8 mouse cellular contexts compared by ENCODE assay signal in the genomic region with DNA sequence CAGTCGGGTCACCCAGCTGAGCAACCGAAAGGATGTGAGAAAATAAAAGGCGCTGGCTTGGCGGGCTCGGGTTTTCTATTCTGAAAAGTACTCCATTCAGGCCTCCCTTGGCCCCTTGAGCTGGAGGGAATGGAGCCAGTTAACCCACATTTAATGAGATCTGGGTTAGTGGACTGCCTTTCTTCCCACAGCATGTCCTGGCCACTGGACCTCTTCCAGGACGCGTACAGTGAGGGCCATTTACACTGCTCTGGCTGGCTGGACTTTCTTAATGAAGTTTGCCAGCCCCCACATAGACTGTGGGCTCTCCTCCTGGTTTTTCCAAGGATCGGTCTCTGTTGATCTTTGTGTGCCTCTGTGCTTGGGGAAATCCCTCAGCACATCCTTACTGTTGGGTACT. TPM values are rescaled to one million over a fixed set of nuclear protein-coding genes. Genes with fewer than 3 reads are reported as not detected.
DNase-seq lines count a peak whose midpoint lies in the region; ATAC-seq and TF ChIP-seq lines count a peak whose summit lies in the region.

No protein-coding gene starts in this region.

- no peak for DNase-seq in heart, embryonic 10.5 days (ENCODE audit: low spot score)
- no peak for DNase-seq in heart, adult 8-10 months (ENCODE audit: low spot score)
- peak; percentile 95 for DNase-seq in brain, embryonic 14.5 days (ENCODE audit: low read depth)
- DNase-seq in heart, postnatal 10 days = peak; percentile 45 to 55
- DNase-seq in left cerebral cortex, postnatal 25 days (ENCODE audit: low spot score in 2 of 2) = peak; percentile 26 to 51
- DNase-seq in c-Kit-positive CD71-positive TER-119-positive erythroid progenitor cells, embryonic 14.5 days (ENCODE audit: low spot score) = no peak
- DNase-seq in liver = no peak

- H3K9me3 ChIP-seq in heart, embryonic 10.5 days = no peaks in the 10 kb centered on the region

- TF ChIP-seq CTCF in brain, embryonic 14.5 days (IDR thresholded peaks at IDR 0.05; ENCODE audit: borderline replicate concordance, extremely low read depth, insufficient read depth, insufficient read length) = no peak

- no peaks in the 10 kb centered on the region for H3K36me3 ChIP-seq in heart, embryonic 10.5 days

- 71% methylated on average over 8 of the region's 8 CpGs for WGBS in heart, embryonic 10.5 days

- intact Hi-C loops in heart, postnatal 10 days (cut with DNase I) = no loop called here
- intact Hi-C loops in left cerebral cortex, postnatal 25 days (cut with DNase I) = no loop called here

- H3K4me3 ChIP-seq in heart, embryonic 10.5 days = no peak overlapping the region

- no peak for ATAC-seq in erythroid progenitor cell, adult 5-6 weeks (replicated peaks; ENCODE audit: low FRiP score, poor library complexity, severe bottlenecking)

- H3K27ac ChIP-seq in heart, embryonic 10.5 days = peak overlapping the region; percentile 25

- TF ChIP-seq POLR2A in brain, embryonic 14.5 days (IDR thresholded peaks at IDR 0.05; ENCODE audit: borderline replicate concordance, extremely low read depth, insufficient read depth, insufficient read length, poor library complexity, severe bottlenecking) = no peak

- H3K4me1 ChIP-seq in heart, embryonic 10.5 days = peaks cover 31% of the 10 kb centered on the region

- H3K27me3 ChIP-seq in heart, embryonic 10.5 days (ENCODE audit: insufficient read depth, poor library complexity, severe bottlenecking) = peaks cover 20% of the 10 kb centered on the region

RNA-seq across cellular contexts. Expression of gene Arhgef3, which starts 52.1 kb away (rescaled TPM):
- polyA plus RNA-seq in heart, embryonic 10.5 days (2016; fragmentation: Nextera tagmentation; extraction: Ambion mirVana) = 8.6 and 13.0 TPM in 2 replicates
- total RNA-seq in heart, adult 8-10 months (2022) = 10 to 100 TPM; 19.5 to 27.9 (median 23.9) TPM
- 2.5 and 4.9 TPM in 2 replicates for polyA plus RNA-seq in brain, embryonic 14.5 days (2012; rRNA removed)
- 10 to 100 TPM; 32.4 to 33.5 TPM for total RNA-seq in heart, postnatal 10 days (2021)
- total RNA-seq in left cerebral cortex, postnatal 25 days (2021) = 10 to 100 TPM; 61.9 to 62.2 TPM
- total RNA-seq in erythroid progenitor cell, adult 5-6 weeks (2015; ENCODE audit: low replicate concordance) = 4.3 and 6.3 TPM in 2 replicates
- 3.9 and 5.8 TPM in 2 replicates for total RNA-seq in erythroid progenitor cell, adult 5-6 weeks (2017; ENCODE audit: low replicate concordance)

Comparison
In these comparisons a context has a peak if more than half of its experiments do, and no peak if none do; other contexts are left out.
1. DNase-seq: peak in brain, embryonic 14.5 days (single experiment), heart, postnatal 10 days (2 of 2) and left cerebral cortex, postnatal 25 days (2 of 2); none in heart, embryonic 10.5 days (single experiment), heart, adult 8-10 months (single experiment), c-Kit-positive CD71-positive TER-119-positive erythroid progenitor cells, embryonic 14.5 days (single experiment) and liver (single experiment).